Mouse (Mus musculus) heart, embryonic 11.5 days (tissue): ENCODE measurements at regions not wholly inside any gene's neighbourhood (a gene's known extent, or its start where the extent isn't known, plus 50 kb on each side); places are given as distances from the start of the nearest gene placed in this dataset.

Source experiments
- ATAC-seq: fragments of 200-750 bp; cut with Nextera tagmentation; replicated peaks from 2 replicates; pipeline ENCODE4 v1.8.0; 2017; ENCODE audit warnings: moderate library complexity; ENCODE audit not compliant: insufficient number of reproducible peaks, low FRiP score, low TSS enrichment
- H3K27ac ChIP-seq: fragments of 300-500 bp; sonication (generic); 2 replicates; pipeline ENCODE4 v1.5.1; 2014; ENCODE audit warnings: mild to moderate bottlenecking, low read depth, low read length
- H3K27me3 ChIP-seq: fragments of 300-500 bp; sonication (generic); 2 replicates; pipeline ENCODE4 v1.6.1; 2014; ENCODE audit warnings: mild to moderate bottlenecking, low read length, mixed read lengths; ENCODE audit not compliant: control insufficient read depth, insufficient read depth
- H3K36me3 ChIP-seq: fragments of 300-500 bp; sonication (generic); 2 replicates; pipeline ENCODE4 v1.6.1; 2014; ENCODE audit warnings: mild to moderate bottlenecking, low read length, moderate library complexity, mixed read lengths; ENCODE audit not compliant: control insufficient read depth, insufficient read depth
- H3K4me1 ChIP-seq: fragments of 300-500 bp; sonication (generic); 2 replicates; pipeline ENCODE4 v1.6.1; 2014; ENCODE audit warnings: low read length; ENCODE audit not compliant: control insufficient read depth, insufficient read depth
- H3K4me2 ChIP-seq: fragments of 300-500 bp; sonication (generic); 2 replicates; pipeline ENCODE4 v1.6.1; 2014; ENCODE audit warnings: mild to moderate bottlenecking, moderate library complexity
- H3K4me3 ChIP-seq: fragments of 300-500 bp; sonication (generic); 2 replicates; pipeline ENCODE4 v1.5.1; 2014; ENCODE audit warnings: low read depth, low read length
- H3K9ac ChIP-seq: fragments of 300-500 bp; sonication (generic); 2 replicates; pipeline ENCODE4 v1.6.1; 2014; ENCODE audit warnings: mild to moderate bottlenecking, low read depth, low read length, moderate library complexity
- H3K9me3 ChIP-seq: fragments of 300-500 bp; sonication (generic); replicated peaks from 2 replicates; pipeline ENCODE4 v1.6.1; 2016; ENCODE audit warnings: low read length; ENCODE audit not compliant: control insufficient read depth
- WGBS: fragments of 180-500 bp; shearing (Covaris S2); extraction: QIAGEN DNeasy Blood & Tissue Kit; methylation state at CpG from one replicate; pipeline ENCODE4 v1.1.7; 2014; ENCODE audit not compliant: insufficient replicate concordance; 5-methylcytosine and 5-hydroxymethylcytosine counted together

GRCm38 (mm10) chr1:193545406-193546043, 175.4 kb upstream of the Camk1g start:
- Histone ChIP-seq H3K36me3 (no peaks in the 10 kb centered on the region), H3K9me3 (no peaks in the 10 kb centered on the region), H3K4me2 (no peak overlapping the region), H3K27ac (no peak overlapping the region), H3K4me1 (peaks cover 11% of the 10 kb centered on the region; the same call in 1 of the 2 replicates), H3K4me3 (no peak overlapping the region), H3K27me3 (peaks cover 20% of the 10 kb centered on the region), H3K9ac (no peak overlapping the region)
- 71% methylated on average over 4 of the region's 4 CpGs for WGBS
- no peak for ATAC-seq

DNA sequence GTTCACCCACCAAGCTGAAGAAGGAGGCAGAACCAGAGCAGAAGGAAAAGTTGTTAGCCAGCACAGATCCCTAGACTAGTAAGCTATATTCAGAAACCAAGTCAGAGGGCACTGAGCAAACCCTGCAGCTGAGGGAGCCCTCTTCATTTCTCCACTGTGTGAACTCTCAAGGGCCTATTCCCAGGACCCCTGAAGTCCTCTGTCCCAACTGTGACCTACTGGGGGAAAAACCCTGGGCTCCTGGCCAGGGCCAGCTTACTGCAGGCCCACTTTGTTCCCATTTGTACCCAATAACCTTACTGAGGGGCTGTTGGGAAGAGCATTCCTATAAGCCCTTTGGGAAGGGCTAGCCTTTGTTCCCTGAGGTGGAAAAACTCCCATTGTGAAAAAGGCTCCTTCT, 174.7 kb upstream of the Camk1g start:
- Histone ChIP-seq H3K36me3 (no peaks in the 10 kb centered on the region), H3K4me2 (no peak overlapping the region), H3K9me3 (no peaks in the 10 kb centered on the region), H3K9ac (no peak overlapping the region), H3K27ac (no peak overlapping the region), H3K4me3 (no peak overlapping the region), H3K4me1 (peaks cover 7% of the 10 kb centered on the region; the same call in 1 of the 2 replicates), H3K27me3 (peaks cover 20% of the 10 kb centered on the region)
- ATAC-seq = no peak

- WGBS = 58% methylated on average over 3 of the region's 3 CpGs
- H3K4me3 ChIP-seq = no peak overlapping the region
- peaks cover 7% of the 10 kb centered on the region; the same call in 1 of the 2 replicates for H3K4me1 ChIP-seq
- H3K27ac ChIP-seq = no peak overlapping the region
- peaks cover 18% of the 10 kb centered on the region for H3K27me3 ChIP-seq
- ATAC-seq = no peak
- H3K9ac ChIP-seq = no peak overlapping the region
- no peaks in the 10 kb centered on the region for H3K9me3 ChIP-seq
- H3K36me3 ChIP-seq = no peaks in the 10 kb centered on the region
- H3K4me2 ChIP-seq = no peak overlapping the region
Observed at GRCm38 (mm10) chr1:193543834-193544233, 173.7 kb upstream of the Camk1g start.

- Histone ChIP-seq H3K36me3 (no peaks in the 10 kb centered on the region), H3K9ac (no peak overlapping the region), H3K27me3 (peaks cover 18% of the 10 kb centered on the region), H3K4me1 (peaks cover 7% of the 10 kb centered on the region; the same call in 1 of the 2 replicates), H3K4me2 (no peak overlapping the region), H3K9me3 (no peaks in the 10 kb centered on the region), H3K27ac (no peak overlapping the region), H3K4me3 (no peak overlapping the region)
- 73% methylated on average over 4 of the region's 4 CpGs for WGBS
- no peak for ATAC-seq
Observed at GRCm38 (mm10) chr1:193543284-193543683, 173.2 kb upstream of the Camk1g start.

GRCm38 (mm10) chr1:193541934-193542580, 172.0 kb upstream of the Camk1g start:
- H3K27me3 ChIP-seq = peaks cover 14% of the 10 kb centered on the region
- no peaks in the 10 kb centered on the region for H3K9me3 ChIP-seq
- ATAC-seq = no peak
- H3K9ac ChIP-seq = 0 out of 2 replicates have a peak overlapping the region, but pooled peaks have one; percentile 23
- 13% methylated on average over 13 of the region's 13 CpGs for WGBS
- peaks cover 7% of the 10 kb centered on the region; the same call in 1 of the 2 replicates for H3K4me1 ChIP-seq
- peak overlapping the region; percentile 50 for H3K4me2 ChIP-seq
- no peaks in the 10 kb centered on the region for H3K36me3 ChIP-seq
- H3K27ac ChIP-seq = no peak overlapping the region
- H3K4me3 ChIP-seq = no peak overlapping the region

DNA sequence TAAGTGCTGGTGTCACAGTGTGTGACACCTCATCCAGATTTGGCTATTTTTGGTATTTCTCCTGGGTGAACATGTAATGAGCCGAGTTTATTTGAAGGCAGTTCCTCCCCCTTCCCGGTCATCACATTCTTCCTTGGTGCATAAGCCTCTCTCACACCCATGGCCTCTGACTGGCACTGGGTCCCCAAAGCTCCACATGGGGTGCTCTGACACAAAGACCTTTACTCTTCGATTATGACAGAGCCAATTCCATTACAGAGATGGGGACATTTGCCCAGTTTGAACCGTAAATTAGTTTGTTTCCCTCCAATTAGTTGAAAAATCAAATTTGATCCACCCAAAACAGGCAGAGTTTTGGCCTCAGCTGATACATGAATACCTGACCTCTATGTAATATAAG, 171.2 kb upstream of the Camk1g start:
- Histone ChIP-seq H3K4me2 (no peak overlapping the region), H3K4me3 (no peak overlapping the region), H3K9ac (no peak overlapping the region), H3K27me3 (peaks cover 14% of the 10 kb centered on the region), H3K27ac (no peak overlapping the region), H3K4me1 (peaks cover 7% of the 10 kb centered on the region; the same call in 1 of the 2 replicates), H3K9me3 (no peaks in the 10 kb centered on the region), H3K36me3 (no peaks in the 10 kb centered on the region)
- ATAC-seq = no peak
- WGBS = 65% methylated on average over 4 of the region's 4 CpGs

DNA sequence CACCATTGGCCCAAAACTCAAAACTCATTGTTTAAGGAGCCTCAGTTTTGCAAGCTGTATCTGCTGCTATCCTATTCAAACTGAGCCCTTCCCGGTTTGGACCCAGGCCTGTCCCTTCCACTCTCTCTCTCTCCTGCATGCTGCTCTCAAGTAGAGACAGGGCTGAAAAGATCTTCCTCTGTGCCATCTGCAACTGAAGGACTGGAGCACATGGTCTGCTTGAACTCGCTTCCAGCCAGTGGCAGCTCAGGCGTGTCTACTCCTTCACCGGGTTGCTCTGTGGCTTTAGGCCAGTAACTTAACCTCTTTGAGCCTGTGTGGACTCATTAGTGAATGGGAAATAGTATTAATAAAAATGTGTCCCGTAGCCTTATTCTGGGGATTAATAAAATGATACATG, 170.4 kb upstream of the Camk1g start:
- WGBS = 76% methylated on average over 5 of the region's 5 CpGs
- H3K4me2 ChIP-seq = no peak overlapping the region
- H3K4me1 ChIP-seq = peaks cover 7% of the 10 kb centered on the region; the same call in 1 of the 2 replicates
- ATAC-seq = no peak
- H3K9ac ChIP-seq = no peak overlapping the region
- peaks cover 14% of the 10 kb centered on the region for H3K27me3 ChIP-seq
- H3K27ac ChIP-seq = no peak overlapping the region
- no peaks in the 10 kb centered on the region for H3K9me3 ChIP-seq
- H3K36me3 ChIP-seq = no peaks in the 10 kb centered on the region
- H3K4me3 ChIP-seq = no peak overlapping the region

- WGBS = 84% methylated on average over 6 of the region's 6 CpGs
Observed at GRCm38 (mm10) chr1:193539261-193539660, 169.2 kb upstream of the Camk1g start.

More at GRCm38 (mm10) chr1:193539261-193539660, 169.2 kb upstream of the Camk1g start:
- Histone ChIP-seq H3K36me3 (no peaks in the 10 kb centered on the region), H3K4me3 (no peak overlapping the region), H3K4me2 (no peak overlapping the region), H3K4me1 (peaks cover 7% of the 10 kb centered on the region; the same call in 1 of the 2 replicates), H3K27ac (no peak overlapping the region), H3K9me3 (no peaks in the 10 kb centered on the region), H3K9ac (no peak overlapping the region), H3K27me3 (peaks cover 7% of the 10 kb centered on the region; the same call in 1 of the 2 replicates)
- ATAC-seq = no peak
